Mouse (Mus musculus) naive thymus-derived CD4-positive, alpha-beta T cell, adult 2 months (primary cell): ENCODE results near the gene Dlx6.

Experiments used
- DNase-seq: peaks from one replicate; pipeline ENCODE4 v3.0.0-alpha.2; 2011; ENCODE audit warnings: low read depth

The Dlx6 gene

GRCm38 (mm10) chr6:6859950-6860410 lies 3.2 kb upstream of the Dlx6 start:
- no peak for DNase-seq

GRCm38 (mm10) chr6:6860411-6861085 lies 2.6 kb upstream of the Dlx6 start:
- no peak for DNase-seq

- DNase-seq: no peak
These were observed 1.9 kb upstream of the Dlx6 start for GRCm38 (mm10) chr6:6861086-6861797.

- no peak for DNase-seq
These were observed 1.2 kb upstream of the Dlx6 start for GRCm38 (mm10) chr6:6861798-6862428.

GRCm38 (mm10) chr6:6862611-6863010 lies 523 bp upstream of the Dlx6 start:
- no peak for DNase-seq

- no peak for DNase-seq
These were observed 821 bp downstream of the Dlx6 start for GRCm38 (mm10) chr6:6863955-6864354.

- no peak for DNase-seq
These were observed 1.6 kb downstream of the Dlx6 start for GRCm38 (mm10) chr6:6864441-6865440.

- no peak for DNase-seq
These were observed 3.9 kb downstream of the Dlx6 start for GRCm38 (mm10) chr6:6867031-6867430.

- DNase-seq: no peak
These were observed 6.0 kb downstream of the Dlx6 start for GRCm38 (mm10) chr6:6869041-6869685.

GRCm38 (mm10) chr6:6869961-6870800 lies 7.0 kb downstream of the Dlx6 start:
- no peak for DNase-seq

- no peak for DNase-seq
These were observed 7.8 kb downstream of the Dlx6 start for GRCm38 (mm10) chr6:6870876-6871420.

GRCm38 (mm10) chr6:6871692-6872091 lies 8.6 kb downstream of the Dlx6 start:
- DNase-seq: no peak

- DNase-seq: no peak
These were observed 9.7 kb downstream of the Dlx6 start for GRCm38 (mm10) chr6:6872873-6873272.

GRCm38 (mm10) chr6:6873476-6874072 lies 10.4 kb downstream of the Dlx6 start:
- DNase-seq: no peak

- DNase-seq: no peak
These were observed 11.1 kb downstream of the Dlx6 start for GRCm38 (mm10) chr6:6874073-6874771.

GRCm38 (mm10) chr6:6875136-6875535 lies 12.0 kb downstream of the Dlx6 start:
- no peak for DNase-seq

GRCm38 (mm10) chr6:6875676-6876075 lies 12.5 kb downstream of the Dlx6 start:
- no peak for DNase-seq

GRCm38 (mm10) chr6:6876231-6876630 lies 13.1 kb downstream of the Dlx6 start:
- no peak for DNase-seq

- no peak for DNase-seq
These were observed 13.6 kb downstream of the Dlx6 start for GRCm38 (mm10) chr6:6876731-6877130.
